7 mouse cellular contexts compared by ENCODE assay signal in genomic region chr7:90131831-90132241, GRCm38 (mm10). TPM values are rescaled to one million over a fixed set of nuclear protein-coding genes. Genes with fewer than 3 reads are reported as not detected.
DNase-seq lines count a peak whose midpoint lies in the region; ATAC-seq and TF ChIP-seq lines count a peak whose summit lies in the region.

No protein-coding gene starts in this region.

- no peak; the same call in 1 of the 2 replicates for ATAC-seq in kidney, postnatal 0 days (replicated peaks; ENCODE audit: low FRiP score, low read depth)
- ATAC-seq in midbrain, embryonic 14.5 days (ENCODE audit: low FRiP score, low TSS enrichment): no peak

- no peak overlapping the region; the same call in 1 of the 2 replicates for H3K27ac ChIP-seq in ES-Bruce4 (ENCODE audit: insufficient read depth, low read length)
- peak overlapping the region; percentile 96 for H3K27ac ChIP-seq in kidney, postnatal 0 days
- H3K27ac ChIP-seq in midbrain, embryonic 14.5 days (replicated peaks; ENCODE audit: low read depth, low read length): no peak overlapping the region

- peak overlapping the region; percentile 96 for H3K9ac ChIP-seq in ES-Bruce4 (ENCODE audit: low read depth, poor library complexity, severe bottlenecking)
- H3K9ac ChIP-seq in kidney, postnatal 0 days (ENCODE audit: low read depth, low read length): peak overlapping the region; percentile 100
- peak overlapping the region; percentile 98 for H3K9ac ChIP-seq in midbrain, embryonic 14.5 days (replicated peaks; ENCODE audit: low read length)

- peak; percentile 47 for DNase-seq in NIH3T3 (ENCODE audit: low read depth)
- DNase-seq in gonadal fat pad, adult 2 months (ENCODE audit: low read depth): peak; percentile 90
- DNase-seq in kidney, postnatal 0 days (ENCODE audit: low spot score): peak; percentile 66
- peak; percentile 31 for DNase-seq in midbrain, embryonic 14.5 days
- no peak for DNase-seq in cerebellum, adult 9-11 months
- no peak for DNase-seq in cerebellum, adult 8-10 months

- H3K27me3 ChIP-seq in ES-Bruce4 (ENCODE audit: control insufficient read depth, insufficient read depth, low read length, poor library complexity, severe bottlenecking): no peaks in the 10 kb centered on the region
- no peaks in the 10 kb centered on the region for H3K27me3 ChIP-seq in kidney, postnatal 0 days (ENCODE audit: insufficient read depth, low read length)
- no peaks in the 10 kb centered on the region for H3K27me3 ChIP-seq in midbrain, embryonic 14.5 days (ENCODE audit: control insufficient read depth, insufficient read depth, low read length)

- H3K4me2 ChIP-seq in kidney, postnatal 0 days (ENCODE audit: low read length): peak overlapping the region; percentile 61
- H3K4me2 ChIP-seq in midbrain, embryonic 14.5 days (ENCODE audit: low read length): peak overlapping the region; percentile 88

- no peaks in the 10 kb centered on the region for H3K36me3 ChIP-seq in ES-Bruce4 (ENCODE audit: control insufficient read depth, insufficient read depth, low read length, poor library complexity, severe bottlenecking)
- no peaks in the 10 kb centered on the region for H3K36me3 ChIP-seq in kidney, postnatal 0 days (ENCODE audit: insufficient read depth, low read length)
- no peaks in the 10 kb centered on the region for H3K36me3 ChIP-seq in midbrain, embryonic 14.5 days (ENCODE audit: control insufficient read depth, insufficient read depth, low read length)

- no peak for TF ChIP-seq CTCF in ES-Bruce4 (IDR thresholded peaks at IDR 0.05; ENCODE audit: low read depth, low read length)
- TF ChIP-seq CTCF in kidney, postnatal 0 days (IDR thresholded peaks at IDR 0.05; ENCODE audit: low read depth): no peak

- TF ChIP-seq POLR2A in ES-Bruce4 (IDR thresholded peaks at IDR 0.05; ENCODE audit: insufficient read depth, low read length): no peak

- WGBS in kidney, postnatal 0 days: 2% methylated on average over 7 of the region's 7 CpGs
- 15% methylated on average over 7 of the region's 7 CpGs for WGBS in midbrain, embryonic 14.5 days

- no peak for TF ChIP-seq EP300 in ES-Bruce4 (IDR thresholded peaks at IDR 0.05; ENCODE audit: insufficient read depth, low read depth, low read length)

- H3K4me1 ChIP-seq in ES-Bruce4 (ENCODE audit: control insufficient read depth, insufficient read depth, low read length): no peaks in the 10 kb centered on the region
- H3K4me1 ChIP-seq in kidney, postnatal 0 days (replicated peaks; ENCODE audit: insufficient read depth, low read length): peaks cover 3% of the 10 kb centered on the region; the same call in 1 of the 2 replicates
- H3K4me1 ChIP-seq in midbrain, embryonic 14.5 days (ENCODE audit: control insufficient read depth, insufficient read depth, low read length): peaks cover 21% of the 10 kb centered on the region; the same call in 1 of the 2 replicates

- H3K4me3 ChIP-seq in ES-Bruce4 (ENCODE audit: low read depth, low read length): peak overlapping the region; percentile 57
- H3K4me3 ChIP-seq in kidney, postnatal 0 days (replicated peaks; ENCODE audit: low read depth, low read length): peak overlapping the region; percentile 98
- peak overlapping the region; percentile 96 for H3K4me3 ChIP-seq in midbrain, embryonic 14.5 days (replicated peaks; ENCODE audit: low read depth, low read length)

- H3K9me3 ChIP-seq in ES-Bruce4 (replicated peaks; ENCODE audit: control insufficient read depth, insufficient read depth, low read length, poor library complexity, severe bottlenecking): no peaks in the 10 kb centered on the region
- H3K9me3 ChIP-seq in kidney, postnatal 0 days (replicated peaks; ENCODE audit: low read length): no peaks in the 10 kb centered on the region
- no peaks in the 10 kb centered on the region for H3K9me3 ChIP-seq in midbrain, embryonic 14.5 days (ENCODE audit: control insufficient read depth, low read length)

RNA-seq across cellular contexts. Expression of gene Picalm, which starts 1.8 kb away (rescaled TPM):
- 175 and 177 TPM in 2 replicates for polyA plus RNA-seq in ES-Bruce4 (2011; ENCODE audit: insufficient read depth, insufficient read length, low read depth, missing spikeins)
- polyA plus RNA-seq in gonadal fat pad, adult 2 months (2012; rRNA removed): 63.1 and 68.4 TPM in 2 replicates
- polyA plus RNA-seq in kidney, postnatal 0 days (2015; fragmentation: Nextera tagmentation; extraction: Ambion mirVana): 48.2 and 48.6 TPM in 2 replicates
- 53.0 and 56.3 TPM in 2 replicates for polyA plus RNA-seq in midbrain, embryonic 14.5 days (2014; fragmentation: Nextera tagmentation; extraction: Ambion mirVana)

Comparison
In these comparisons a context has a peak if more than half of its experiments do, and no peak if none do; other contexts are left out.
1. DNase-seq: peak in NIH3T3 (single experiment), gonadal fat pad, adult 2 months (single experiment), kidney, postnatal 0 days (single experiment) and midbrain, embryonic 14.5 days (single experiment); none in cerebellum, adult 9-11 months (single experiment) and cerebellum, adult 8-10 months (single experiment).
2. Peak in every context shown above with its lines, with median percentiles within 50 percentile points of each other: H3K4me3 ChIP-seq and H3K9ac ChIP-seq.